Mouse (Mus musculus) olfactory bulb, adult 2 months (tissue): ENCODE data around the gene Armc2.

Experiments
- CTCF ChIP-seq: fragments of 200-500 bp; IDR thresholded peaks from 2 replicates; pipeline ENCODE4 v1.5.1; 2012; ENCODE audit warnings: low read depth, mild to moderate bottlenecking, low read length, moderate library complexity; ENCODE audit not compliant: insufficient read depth
- POLR2A ChIP-seq: fragments of 200-500 bp; IDR thresholded peaks from 2 replicates; pipeline ENCODE4 v1.6.1; 2012; ENCODE audit warnings: mild to moderate bottlenecking, low read depth, low read length, moderate library complexity; ENCODE audit not compliant: insufficient read depth

DNA sequence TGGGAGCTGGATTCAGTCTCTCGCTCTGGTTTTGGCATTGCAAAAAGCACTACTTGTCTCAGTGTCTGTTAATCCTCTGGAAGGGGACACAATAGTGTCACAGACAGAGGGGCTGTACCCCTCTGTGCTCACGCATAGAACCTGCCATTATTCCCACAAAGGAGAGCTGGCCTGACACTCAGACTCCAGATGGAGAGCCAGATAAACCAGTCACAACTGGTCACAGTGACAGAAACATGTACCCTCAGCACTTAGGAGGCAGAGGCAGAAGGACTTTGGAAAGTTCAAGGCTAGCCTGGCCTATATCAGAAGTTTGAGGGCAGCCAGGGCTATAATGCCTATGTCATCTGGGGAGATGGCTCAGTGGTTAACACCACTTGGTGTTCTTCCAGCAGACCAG, 23.2 kb downstream of the Armc2 start:
- TF ChIP-seq CTCF (no peak), POLR2A (no peak)
